Mouse (Mus musculus): Measurements from ENCODE around the gene Crb2. TPM values are rescaled to one million over a fixed set of nuclear protein-coding genes. Genes with fewer than 3 reads are reported as not detected.

Gene Crb2
- polyA plus RNA-seq (2012; rRNA removed) (0.60 and 0.78 TPM in 2 replicates), polyA plus RNA-seq (2014; fragmentation: Nextera tagmentation; extraction: Ambion mirVana) (0.28 and 0.41 TPM in 2 replicates)

DNA sequence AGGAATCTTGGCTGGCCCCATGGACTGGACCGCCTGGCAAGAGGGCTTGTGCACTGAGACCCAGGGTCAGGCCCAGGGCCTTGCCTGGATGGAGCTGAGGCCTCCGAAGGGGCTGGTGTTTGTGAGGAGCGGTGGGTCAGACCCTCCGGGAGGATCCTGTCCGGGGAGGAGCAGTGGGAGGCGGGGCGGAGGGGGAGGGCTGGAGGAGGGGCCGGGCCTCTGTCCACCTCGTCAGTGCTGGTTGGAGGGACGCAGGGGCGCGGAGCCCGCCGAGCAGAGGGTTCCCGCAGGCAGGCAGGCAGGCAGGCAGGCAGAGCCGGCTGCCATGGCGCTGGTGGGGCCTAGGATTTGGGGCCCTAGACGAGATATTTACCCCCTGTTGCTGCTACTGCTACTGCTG lies at the start of gene Crb2:
Gene Crb2, plus strand, starts transcription at position 234 of the 400 bp plus-strand sequence.
- Histone ChIP-seq H3K4me3 (replicated peaks; ENCODE audit: low read length) (peak within 1 kb of the TSS; percentile 22), H3K9me3 (ENCODE audit: control insufficient read depth, low read length) (no peaks in the 10 kb centered on the region), H3K4me1 (ENCODE audit: control insufficient read depth, insufficient read depth, low read length) (peaks cover 33% of the 10 kb centered on the region), H3K9ac (ENCODE audit: low read depth, low read length, severe bottlenecking) (peak within 1 kb of the TSS; percentile 31; the same call in 1 of the 2 replicates), H3K36me3 (ENCODE audit: control insufficient read depth, insufficient read depth, low read length) (no peaks in the 10 kb centered on the region), H3K4me2 (replicated peaks; ENCODE audit: low read depth, low read length, severe bottlenecking) (peak within 1 kb of the TSS; percentile 40), H3K27ac (replicated peaks; ENCODE audit: low read depth, low read length) (no peak within 1 kb of the TSS), H3K27me3 (ENCODE audit: control insufficient read depth, insufficient read depth, low read length) (no peaks in the 10 kb centered on the region; the same call in 1 of the 2 replicates)
- DNase-seq (ENCODE audit: low spot score): no peak
- ATAC-seq (ENCODE audit: low FRiP score, low read depth): no peak
- WGBS: 8% methylated on average over 14 of the region's 18 CpGs
- no peak for TF ChIP-seq POLR2A (IDR thresholded peaks at IDR 0.05; ENCODE audit: borderline replicate concordance, extremely low read depth, insufficient read depth, insufficient read length)

DNA sequence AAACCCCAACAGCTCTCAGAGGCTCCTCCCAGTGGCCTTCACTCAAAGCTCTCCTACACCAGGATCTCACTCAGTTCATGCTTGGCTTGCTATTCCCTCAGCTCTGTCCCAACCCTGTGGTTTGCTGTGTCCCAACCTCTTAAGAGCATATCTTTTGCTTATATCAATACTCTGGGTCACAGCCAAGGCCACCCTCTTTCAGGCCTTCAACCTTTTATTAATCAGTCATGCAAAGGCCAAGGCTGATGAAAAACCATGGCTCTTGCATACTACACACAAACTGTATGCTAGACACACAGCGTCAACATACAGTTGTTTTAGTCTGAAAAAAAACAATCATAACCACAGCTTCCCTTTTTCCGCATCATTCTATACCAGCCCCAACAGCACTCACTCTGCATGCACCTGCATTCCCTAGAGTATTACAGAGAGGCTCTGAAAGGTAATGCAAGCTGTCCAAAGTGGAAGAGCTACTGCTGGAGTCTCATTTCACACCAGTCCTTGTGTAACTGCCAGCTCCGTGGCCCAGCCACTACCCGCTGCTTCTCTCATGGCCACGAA lies 44.7 kb upstream of the Crb2 start:
- Histone ChIP-seq H3K36me3 (ENCODE audit: control insufficient read depth, insufficient read depth, low read length) (no peaks in the 10 kb centered on the region), H3K4me1 (ENCODE audit: control insufficient read depth, insufficient read depth, low read length) (no peaks in the 10 kb centered on the region), H3K4me3 (replicated peaks; ENCODE audit: low read length) (no peak overlapping the region), H3K27me3 (ENCODE audit: control insufficient read depth, insufficient read depth, low read length) (no peaks in the 10 kb centered on the region), H3K9me3 (ENCODE audit: control insufficient read depth, low read length) (no peaks in the 10 kb centered on the region), H3K4me2 (replicated peaks; ENCODE audit: low read depth, low read length, severe bottlenecking) (no peak overlapping the region), H3K27ac (replicated peaks; ENCODE audit: low read depth, low read length) (no peak overlapping the region), H3K9ac (ENCODE audit: low read depth, low read length, severe bottlenecking) (no peak overlapping the region)
- DNase-seq (ENCODE audit: low spot score): no peak
- 88% methylated on average over 5 of the region's 5 CpGs for WGBS
- no peak for ATAC-seq (ENCODE audit: low FRiP score, low read depth)
- TF ChIP-seq POLR2A (IDR thresholded peaks at IDR 0.05; ENCODE audit: borderline replicate concordance, extremely low read depth, insufficient read depth, insufficient read length): no peak

DNA sequence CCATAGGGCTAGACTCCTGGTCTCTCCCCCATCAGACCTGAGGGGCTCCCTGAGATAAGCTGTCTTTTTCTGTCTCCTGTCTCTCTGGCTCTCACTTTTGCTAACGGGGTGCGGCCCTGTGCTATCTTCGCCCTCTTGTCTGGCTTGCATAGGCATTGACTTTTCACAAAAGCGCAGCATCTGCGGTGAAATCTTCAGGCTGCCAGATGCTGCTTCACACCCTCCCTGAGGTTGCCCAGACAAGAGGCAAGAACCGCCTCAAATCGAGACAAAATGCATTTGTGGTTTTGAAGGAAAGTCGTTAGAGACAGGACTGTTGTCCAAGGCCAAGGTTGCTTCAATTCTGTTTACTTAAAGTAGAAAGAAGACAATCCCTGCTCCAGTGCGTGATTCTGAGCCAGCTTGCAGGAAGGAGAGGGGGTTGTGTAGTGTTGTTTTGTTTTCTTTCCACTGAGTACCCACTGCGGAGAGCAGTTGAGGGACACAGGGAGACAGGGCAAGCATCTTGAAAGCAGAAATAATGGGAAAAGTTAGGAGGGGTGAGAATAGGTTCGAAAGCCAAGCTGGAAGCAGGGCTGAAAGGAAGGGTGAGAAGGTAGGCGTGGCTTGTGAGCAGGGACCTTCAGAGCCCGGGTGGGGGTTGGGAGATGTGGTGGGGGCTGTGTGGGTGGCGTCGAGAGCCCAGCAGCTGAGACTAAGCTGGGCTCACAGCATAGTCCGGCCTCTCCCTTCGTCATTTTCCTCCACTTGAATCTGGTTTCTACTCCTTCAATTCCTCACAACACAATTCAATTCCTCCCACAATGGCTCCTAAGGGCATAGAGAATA lies 40.9 kb upstream of the Crb2 start:
- no peak for TF ChIP-seq POLR2A (IDR thresholded peaks at IDR 0.05; ENCODE audit: borderline replicate concordance, extremely low read depth, insufficient read depth, insufficient read length)
- H3K9ac ChIP-seq (ENCODE audit: low read depth, low read length, severe bottlenecking): peak overlapping the region; percentile 8; the same call in 1 of the 2 replicates
- DNase-seq (ENCODE audit: low spot score) (no peak), ATAC-seq (ENCODE audit: low FRiP score, low read depth) (no peak)
- no peaks in the 10 kb centered on the region for H3K9me3 ChIP-seq (ENCODE audit: control insufficient read depth, low read length)
- H3K27me3 ChIP-seq (ENCODE audit: control insufficient read depth, insufficient read depth, low read length): no peaks in the 10 kb centered on the region
- peak overlapping the region; percentile 22; the same call in 1 of the 2 replicates for H3K4me2 ChIP-seq (replicated peaks; ENCODE audit: low read depth, low read length, severe bottlenecking)
- no peaks in the 10 kb centered on the region for H3K36me3 ChIP-seq (ENCODE audit: control insufficient read depth, insufficient read depth, low read length)
- peaks cover 2% of the 10 kb centered on the region; the same call in 1 of the 2 replicates for H3K4me1 ChIP-seq (ENCODE audit: control insufficient read depth, insufficient read depth, low read length)
- 25% methylated on average over 17 of the region's 17 CpGs for WGBS
- H3K4me3 ChIP-seq (replicated peaks; ENCODE audit: low read length): no peak overlapping the region
- H3K27ac ChIP-seq (replicated peaks; ENCODE audit: low read depth, low read length): peak overlapping the region; percentile 48

DNA sequence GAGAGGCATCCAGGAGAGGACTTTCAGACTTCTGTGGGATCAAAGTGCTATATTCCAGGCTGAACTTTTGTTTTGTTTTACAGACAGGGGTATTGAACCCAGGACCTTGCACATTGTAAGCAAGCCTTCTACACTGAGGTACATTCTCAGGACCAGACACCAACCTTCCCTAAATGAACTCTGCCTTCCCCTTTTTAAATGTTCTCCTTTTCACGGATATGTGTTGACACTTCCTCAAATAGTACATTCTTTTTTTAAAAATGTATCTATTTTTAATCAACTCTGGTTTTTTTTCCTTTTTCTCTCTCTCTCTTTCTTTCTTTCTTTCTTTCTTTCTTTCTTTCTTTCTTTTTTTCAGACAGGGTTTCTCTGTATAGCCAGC lies 40.3 kb upstream of the Crb2 start:
- Histone ChIP-seq H3K9me3 (ENCODE audit: control insufficient read depth, low read length) (no peaks in the 10 kb centered on the region), H3K27ac (replicated peaks; ENCODE audit: low read depth, low read length) (no peak overlapping the region), H3K4me1 (ENCODE audit: control insufficient read depth, insufficient read depth, low read length) (peaks cover 2% of the 10 kb centered on the region; the same call in 1 of the 2 replicates), H3K4me2 (replicated peaks; ENCODE audit: low read depth, low read length, severe bottlenecking) (no peak overlapping the region; the same call in 1 of the 2 replicates), H3K4me3 (replicated peaks; ENCODE audit: low read length) (no peak overlapping the region), H3K9ac (ENCODE audit: low read depth, low read length, severe bottlenecking) (no peak overlapping the region), H3K27me3 (ENCODE audit: control insufficient read depth, insufficient read depth, low read length) (no peaks in the 10 kb centered on the region), H3K36me3 (ENCODE audit: control insufficient read depth, insufficient read depth, low read length) (no peaks in the 10 kb centered on the region)
- ATAC-seq (ENCODE audit: low FRiP score, low read depth) (no peak), DNase-seq (ENCODE audit: low spot score) (no peak)
- 68% methylated on average over 1 of the region's 1 CpGs for WGBS
- TF ChIP-seq POLR2A (IDR thresholded peaks at IDR 0.05; ENCODE audit: borderline replicate concordance, extremely low read depth, insufficient read depth, insufficient read length): no peak

DNA sequence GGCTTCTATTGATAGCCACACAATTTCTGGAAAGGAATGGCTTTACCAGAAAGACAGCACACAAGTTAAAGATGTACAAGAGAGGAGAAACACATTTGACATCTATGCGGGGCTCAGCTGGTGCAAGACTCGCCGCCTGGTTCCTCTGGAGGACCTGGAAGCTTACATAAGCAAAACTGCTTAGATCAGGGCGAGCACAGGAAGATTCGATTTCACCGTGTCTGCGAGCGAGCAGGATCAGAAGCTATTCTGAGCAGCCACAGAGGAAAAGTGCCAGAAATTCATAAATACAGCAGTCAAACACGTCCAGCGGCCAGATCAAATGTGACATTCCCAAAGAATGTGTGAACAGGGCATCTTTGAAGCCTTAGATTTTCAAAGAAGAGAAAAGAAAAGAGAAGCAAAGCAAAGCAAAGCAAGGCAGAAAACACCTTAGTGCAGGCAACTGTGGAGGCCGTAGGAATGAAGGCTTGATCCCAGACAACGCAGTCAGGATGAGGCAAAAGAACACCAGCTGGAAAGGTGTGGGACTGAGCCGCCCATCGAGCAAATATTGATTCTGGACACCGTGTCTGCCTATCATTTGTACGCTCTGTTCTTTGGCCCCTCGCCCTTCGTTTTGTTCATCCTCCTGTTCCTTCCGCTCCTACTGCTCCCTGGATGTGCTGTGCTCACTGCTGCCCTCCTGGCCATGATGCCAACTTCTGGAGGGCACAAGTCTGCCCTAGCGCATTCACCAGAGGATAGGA lies 34.1 kb upstream of the Crb2 start:
- Histone ChIP-seq H3K4me1 (ENCODE audit: control insufficient read depth, insufficient read depth, low read length) (peaks cover 7% of the 10 kb centered on the region; the same call in 1 of the 2 replicates), H3K36me3 (ENCODE audit: control insufficient read depth, insufficient read depth, low read length) (no peaks in the 10 kb centered on the region), H3K27me3 (ENCODE audit: control insufficient read depth, insufficient read depth, low read length) (no peaks in the 10 kb centered on the region), H3K4me2 (replicated peaks; ENCODE audit: low read depth, low read length, severe bottlenecking) (no peak overlapping the region), H3K4me3 (replicated peaks; ENCODE audit: low read length) (no peak overlapping the region), H3K9ac (ENCODE audit: low read depth, low read length, severe bottlenecking) (no peak overlapping the region), H3K9me3 (ENCODE audit: control insufficient read depth, low read length) (no peaks in the 10 kb centered on the region), H3K27ac (replicated peaks; ENCODE audit: low read depth, low read length) (peak overlapping the region; percentile 19; the same call in 1 of the 2 replicates)
- WGBS: 68% methylated on average over 20 of the region's 20 CpGs
- TF ChIP-seq POLR2A (IDR thresholded peaks at IDR 0.05; ENCODE audit: borderline replicate concordance, extremely low read depth, insufficient read depth, insufficient read length): no peak
- ATAC-seq (ENCODE audit: low FRiP score, low read depth) (no peak), DNase-seq (ENCODE audit: low spot score) (no peak)
